Mouse (Mus musculus): ENCODE data around the gene Rnaseh2b.

Gene Rnaseh2b

DNA sequence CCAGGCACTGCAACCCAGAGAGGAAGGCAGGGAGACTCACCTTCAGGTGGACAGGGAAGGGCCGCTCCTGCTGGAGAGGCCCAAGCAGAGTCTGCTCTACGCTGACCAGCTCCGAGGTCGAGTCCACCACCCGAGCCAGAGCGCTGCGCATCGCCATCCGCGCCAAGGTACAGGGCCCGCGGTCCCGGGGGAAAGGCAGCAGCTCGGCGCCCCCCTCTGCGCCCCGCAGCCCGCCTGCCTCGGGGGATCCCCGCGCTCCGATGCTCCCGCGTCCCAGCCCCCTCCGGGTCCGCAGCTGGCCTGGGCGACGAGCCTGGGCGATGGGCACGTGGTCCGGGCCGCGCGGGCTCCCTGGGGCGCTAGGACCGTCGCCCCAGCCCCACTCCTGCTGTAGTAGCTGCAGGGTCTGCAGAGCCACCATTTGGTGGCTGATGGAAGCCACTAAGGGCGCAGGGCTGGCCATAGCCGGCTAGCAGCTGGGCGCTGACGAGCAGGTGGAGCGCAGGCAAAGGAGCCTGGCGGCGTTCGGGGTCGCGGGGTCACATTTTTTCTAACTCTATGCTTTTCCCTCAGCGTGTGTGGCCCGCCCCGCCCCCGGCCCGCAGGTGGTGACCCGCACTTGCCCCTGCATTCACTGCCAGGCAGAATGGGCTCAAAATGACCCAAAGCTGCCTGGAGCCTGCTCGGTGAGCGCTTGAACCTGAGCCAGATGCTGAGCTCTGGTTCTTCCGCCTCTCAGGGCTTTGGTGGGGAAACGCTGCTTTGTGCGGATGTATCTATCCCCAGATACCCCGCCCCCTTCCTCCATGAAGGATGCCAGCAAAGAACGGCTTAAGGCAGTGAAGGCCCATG lies at the start of gene Rnaseh2b, which contains the start of gene Dleu7:
Rnaseh2b (plus strand) TSS at position 102 of the 852 bp plus-strand sequence.
Dleu7 (minus strand) TSS at position 560 of the 852 bp plus-strand sequence.
- no peak for DNase-seq

DNA sequence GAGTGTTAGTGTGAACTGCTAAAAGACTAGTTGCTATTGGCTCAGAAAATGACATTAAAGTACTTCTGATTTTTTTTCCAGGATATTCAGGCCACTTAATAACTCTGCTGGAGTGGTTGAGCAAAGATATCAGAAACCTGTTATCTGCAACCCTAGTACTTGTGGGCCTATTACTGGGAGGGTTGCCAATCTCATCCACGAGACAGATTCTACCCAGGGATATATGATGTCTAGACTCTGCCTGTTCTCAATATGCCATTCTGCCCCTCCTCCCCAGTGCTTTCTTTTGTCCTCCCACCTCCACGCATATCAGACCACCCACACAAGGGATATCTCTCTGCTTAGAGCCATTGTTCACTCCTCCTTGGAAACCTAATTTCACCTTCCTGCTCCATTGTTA lies 48.9 kb upstream of the Rnaseh2b start:
- no peak for DNase-seq

DNA sequence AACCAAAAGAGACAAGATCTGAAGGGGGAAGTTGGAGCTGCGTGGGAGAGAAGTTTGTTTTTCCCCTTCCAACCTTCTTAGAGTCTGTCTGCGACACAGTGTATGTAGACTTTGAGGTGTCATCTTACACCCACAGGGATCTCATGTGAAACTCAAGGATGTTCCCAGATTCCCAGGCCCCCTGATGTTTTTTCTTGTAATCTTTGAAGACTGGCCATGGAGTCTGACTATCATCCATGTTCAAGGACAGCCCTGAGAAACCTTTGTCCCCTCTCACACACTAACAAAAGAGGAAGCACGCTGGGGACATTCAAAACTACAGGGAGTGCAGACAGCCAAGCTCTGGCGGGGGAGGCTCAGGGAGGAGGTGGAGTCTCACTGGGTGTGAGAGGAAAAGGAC lies 46.8 kb upstream of the Rnaseh2b start:
- no peak for DNase-seq

DNA sequence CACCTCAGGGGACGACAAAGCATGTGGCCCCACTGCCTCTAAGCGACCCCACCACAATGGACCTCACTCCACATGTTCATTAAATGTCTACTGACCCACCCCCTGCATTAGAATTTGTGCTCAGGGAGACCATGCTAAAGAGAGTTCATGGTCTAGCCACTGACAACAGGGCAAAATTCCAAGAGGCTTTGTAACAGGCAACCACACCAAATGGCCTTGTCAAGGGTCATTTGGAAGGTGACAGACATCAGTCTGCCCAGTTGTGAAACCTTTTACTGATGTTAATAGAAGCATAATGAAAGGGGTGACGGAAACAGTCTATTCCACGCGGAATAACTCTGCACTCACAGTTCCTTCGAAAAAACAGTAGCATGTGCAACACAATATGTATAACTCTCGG lies 44.0 kb upstream of the Rnaseh2b start:
- DNase-seq: no peak

DNA sequence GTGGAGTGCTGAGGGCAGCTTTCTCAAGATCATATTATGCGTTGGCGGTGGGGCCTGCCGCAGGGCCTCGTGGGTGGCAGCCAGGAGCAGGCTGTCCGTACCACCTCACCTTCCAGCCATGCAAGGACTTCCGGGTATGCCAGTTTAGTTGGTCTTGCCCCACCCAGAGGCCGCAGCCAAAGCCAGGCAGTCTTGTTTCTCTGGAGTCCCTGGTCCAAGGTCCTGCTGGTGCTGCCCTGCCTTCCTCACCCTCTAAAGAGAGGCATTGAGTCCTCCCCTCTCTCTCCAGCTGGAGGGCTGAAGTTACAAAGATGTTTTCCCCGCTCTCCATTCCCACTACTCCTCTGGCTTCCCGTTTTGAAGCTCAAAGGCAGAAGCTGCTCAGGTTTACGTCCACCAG lies 43.6 kb upstream of the Rnaseh2b start:
- no peak for DNase-seq

DNA sequence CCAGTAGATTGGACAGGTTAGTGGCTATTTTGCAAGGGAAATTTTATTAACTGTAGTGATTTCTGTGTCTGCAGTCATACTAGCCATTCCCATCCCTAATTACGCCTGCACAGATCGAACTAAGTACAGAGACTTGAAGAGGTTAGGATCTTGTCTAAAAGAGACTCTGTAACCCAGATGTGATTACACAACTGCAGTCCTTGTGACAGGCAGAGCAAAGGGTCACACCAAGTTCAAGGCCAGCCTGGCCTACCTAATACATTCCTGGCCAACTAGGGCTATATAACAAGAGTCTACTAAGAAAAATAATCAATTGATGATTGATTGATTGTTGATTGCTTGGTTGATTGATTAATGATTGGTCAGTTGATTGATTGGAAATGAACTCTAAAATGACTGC lies 43.1 kb upstream of the Rnaseh2b start:
- DNase-seq: no peak

DNA sequence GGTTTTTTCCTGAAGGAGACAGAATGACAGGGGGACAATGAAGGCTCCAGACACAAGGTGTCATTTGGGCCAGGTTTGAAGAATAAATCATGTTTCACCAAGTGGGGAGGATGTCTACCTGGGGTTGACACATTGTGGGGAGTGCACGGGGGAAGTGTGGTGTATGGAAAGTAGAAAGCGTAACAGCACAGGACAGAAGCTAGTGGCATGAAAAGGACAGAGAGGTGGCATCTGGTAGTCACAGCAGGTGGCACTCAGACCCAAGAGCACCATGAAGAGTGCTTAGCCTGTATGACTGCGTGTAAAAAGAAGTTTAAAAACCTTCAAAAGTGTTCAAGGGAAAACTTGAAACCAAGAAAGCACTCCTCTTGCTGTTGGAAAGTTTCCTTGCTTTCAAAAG lies 42.3 kb upstream of the Rnaseh2b start:
- DNase-seq: no peak

DNA sequence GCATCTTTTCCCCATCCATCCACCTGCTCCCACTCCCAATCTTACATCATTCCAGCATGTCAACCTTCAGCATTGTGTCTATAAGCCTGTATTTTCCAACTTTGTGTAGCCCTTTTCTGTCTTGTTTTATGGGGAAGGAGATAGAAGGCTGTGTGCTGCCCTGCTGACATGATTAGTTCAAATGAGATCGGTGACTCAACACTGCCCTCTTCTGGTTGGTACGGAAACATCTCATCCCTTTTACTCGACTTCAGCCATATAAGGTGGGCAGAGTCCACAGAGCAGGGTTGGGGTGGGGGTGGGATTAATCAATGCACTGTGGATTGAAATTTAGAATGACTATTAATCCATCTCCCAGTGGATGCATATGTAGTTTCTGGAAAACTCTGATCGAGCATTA lies 40.4 kb upstream of the Rnaseh2b start:
- DNase-seq: peak; percentile 64

DNA sequence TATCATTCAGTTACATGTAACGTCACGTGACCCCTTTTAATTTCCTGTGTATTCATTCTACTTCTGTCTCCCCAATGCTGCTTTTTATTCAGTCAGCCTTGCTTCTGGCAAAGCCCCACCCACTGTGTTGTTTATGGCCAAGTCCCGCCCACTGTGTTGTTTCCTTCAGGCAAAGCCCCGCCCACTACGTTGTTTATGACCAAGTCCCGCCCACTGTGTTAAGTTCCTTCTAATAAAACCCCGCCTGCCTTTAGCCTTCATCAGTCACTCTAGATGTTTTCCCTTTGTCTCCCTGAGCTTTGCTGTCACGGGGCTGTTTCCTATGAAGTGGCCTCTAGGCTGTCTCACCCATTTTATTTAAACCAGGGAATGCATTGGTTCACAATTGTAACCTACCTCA lies 38.0 kb upstream of the Rnaseh2b start:
- DNase-seq: no peak

DNA sequence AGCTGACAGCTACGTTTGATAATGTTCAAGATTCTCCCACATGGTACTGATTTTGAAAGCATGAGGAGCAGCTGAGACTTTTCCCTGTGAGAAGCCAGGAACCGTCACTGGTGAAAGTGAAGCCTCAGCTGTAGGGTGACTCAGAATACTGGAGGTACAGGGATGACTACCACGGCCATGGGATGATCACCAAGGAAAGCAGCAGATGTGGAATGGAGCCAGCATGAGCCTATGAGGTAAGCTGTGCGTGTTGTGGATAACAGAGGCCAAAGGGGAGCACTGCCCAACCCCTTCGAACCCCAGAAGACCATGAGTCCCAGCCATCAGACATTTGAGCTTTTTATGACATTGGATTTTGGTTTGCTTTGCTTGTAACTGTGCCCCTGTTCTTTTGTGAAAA lies 36.3 kb upstream of the Rnaseh2b start:
- no peak for DNase-seq

DNA sequence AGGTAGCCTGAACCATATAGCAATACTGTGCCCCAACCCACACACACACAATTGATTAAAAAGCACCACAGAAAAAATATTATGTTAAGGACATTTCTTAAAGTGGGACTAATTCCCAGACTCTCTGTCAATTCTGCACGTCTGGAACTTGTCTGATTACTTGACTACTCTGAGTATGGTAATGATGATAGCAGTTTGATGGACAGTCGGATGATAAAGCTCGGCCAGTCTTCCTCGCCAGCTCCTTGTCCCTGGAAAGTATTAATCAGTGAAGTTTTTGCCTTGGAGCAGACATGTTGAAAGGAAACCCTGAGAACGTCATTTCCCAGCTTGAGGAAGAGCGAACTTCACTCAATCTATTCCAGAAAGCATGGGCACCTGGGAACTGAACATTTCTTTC lies 34.3 kb upstream of the Rnaseh2b start:
- no peak for DNase-seq

DNA sequence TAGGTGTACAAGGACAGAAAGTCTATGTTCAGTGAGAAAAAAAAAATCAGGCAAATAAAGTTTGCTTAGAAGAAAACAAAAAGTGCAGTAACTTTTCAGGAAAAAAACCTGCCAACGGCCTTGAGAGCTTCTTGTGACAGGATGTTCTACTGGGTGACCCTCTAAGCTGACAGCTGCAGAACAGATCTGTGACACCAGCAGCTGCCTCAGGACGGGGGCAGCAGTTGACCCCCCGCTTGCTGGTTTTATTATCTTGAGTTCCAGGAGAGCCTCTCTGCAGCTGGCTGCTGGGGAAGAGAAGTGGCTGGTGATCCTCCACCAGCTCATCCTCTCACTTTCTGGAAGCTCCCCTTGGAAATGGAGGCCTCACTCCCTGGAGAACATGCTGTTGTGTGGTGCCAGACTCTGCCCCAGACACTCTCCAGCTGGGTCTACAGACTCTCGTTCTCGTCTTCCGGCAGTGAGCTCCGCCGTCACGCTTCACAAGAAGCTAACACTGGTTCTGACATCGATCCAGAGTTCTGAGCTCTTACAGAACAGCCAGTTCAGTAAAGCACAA lies 33.3 kb upstream of the Rnaseh2b start:
- no peak for DNase-seq

DNA sequence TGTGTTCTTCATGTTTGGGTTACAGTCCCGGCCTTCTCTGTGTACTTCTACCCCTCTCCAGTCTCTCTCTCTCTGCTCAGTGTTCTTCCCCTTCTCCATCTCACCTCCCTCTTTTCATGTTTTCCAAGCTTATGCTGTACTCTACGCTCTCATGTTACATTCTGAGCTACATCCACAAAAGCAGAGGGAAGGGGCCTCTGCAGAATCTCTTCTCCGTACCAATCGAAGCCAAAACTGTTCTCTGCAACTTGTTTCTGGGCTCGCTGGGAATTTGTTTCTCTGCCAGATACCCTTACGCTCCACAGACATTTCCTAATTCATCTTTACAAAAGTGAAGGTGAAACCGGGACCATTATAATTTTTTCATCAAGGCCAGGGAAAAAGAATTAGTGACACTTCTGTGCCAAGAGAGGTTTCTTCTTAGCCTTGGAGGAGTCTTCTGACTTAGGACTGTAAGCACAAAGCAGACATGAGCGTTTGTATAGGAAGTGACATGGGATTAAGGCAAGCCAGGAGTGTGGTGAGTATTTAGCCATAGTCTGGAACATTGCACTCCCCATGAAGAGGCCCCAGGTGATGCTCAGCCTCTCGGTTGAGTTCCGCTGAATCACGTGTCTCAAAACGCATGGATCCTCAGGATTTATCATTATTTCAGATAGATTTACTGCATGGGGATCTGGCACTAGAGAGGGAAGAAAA lies 21.5 kb upstream of the Rnaseh2b start:
- DNase-seq: no peak

DNA sequence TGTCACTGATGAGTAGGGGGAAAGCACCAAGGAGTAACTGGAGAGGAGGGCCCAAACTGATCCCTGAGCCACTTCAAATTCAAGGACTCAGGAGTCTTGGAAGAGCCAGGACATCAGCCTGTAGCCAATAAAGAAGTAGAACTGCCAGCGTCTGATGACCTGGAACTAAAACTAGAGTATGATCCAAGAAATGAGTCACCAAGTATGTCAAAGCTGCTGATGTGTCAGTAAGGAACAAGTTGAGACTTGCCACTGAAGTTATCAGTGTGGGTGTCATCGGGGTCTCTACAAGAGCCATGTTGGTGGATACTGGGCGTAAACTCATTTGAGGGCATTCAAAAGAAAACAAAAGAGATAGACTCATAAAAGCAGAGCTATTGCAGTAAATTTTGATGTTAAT lies 18.8 kb upstream of the Rnaseh2b start:
- no peak for DNase-seq

DNA sequence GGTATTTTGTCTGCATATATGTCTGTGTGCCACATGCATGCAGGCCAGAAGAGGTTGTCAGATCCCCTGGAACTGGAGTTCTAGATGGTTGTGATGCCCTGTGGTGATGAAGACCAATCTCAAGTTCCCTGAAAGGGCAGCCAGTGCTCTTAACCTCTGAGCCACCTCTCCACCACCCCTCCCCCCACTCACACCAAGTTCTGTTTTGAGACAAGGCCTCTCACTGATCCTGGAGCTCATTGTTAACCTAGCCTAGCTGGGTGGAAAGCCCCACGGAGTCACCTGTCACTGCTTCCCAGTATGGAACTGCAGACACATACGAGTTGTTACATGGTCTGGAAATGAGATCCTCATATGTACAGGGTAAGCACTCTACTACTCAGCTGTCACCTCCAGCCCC lies 9.4 kb upstream of the Rnaseh2b start:
- DNase-seq: no peak

DNA sequence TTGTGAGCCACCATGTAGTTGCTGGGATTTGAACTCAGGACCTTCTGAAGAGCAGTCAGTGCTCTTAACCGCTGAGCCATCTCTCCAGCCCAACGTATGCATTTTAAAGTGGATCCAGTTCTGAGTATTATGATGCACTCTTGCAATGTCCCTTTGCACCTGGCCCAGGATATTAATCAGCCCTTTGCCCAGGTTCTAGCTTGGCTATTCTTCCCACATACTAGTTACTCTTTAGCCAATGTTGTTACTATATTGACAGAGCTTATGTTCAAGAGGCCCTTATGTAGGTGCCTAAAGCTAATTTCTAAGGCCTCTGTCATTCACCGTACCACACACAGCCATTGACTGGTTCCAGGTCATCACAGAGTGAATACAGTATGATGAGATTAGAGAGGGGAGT lies 3.7 kb upstream of the Rnaseh2b start:
- DNase-seq: no peak

DNA sequence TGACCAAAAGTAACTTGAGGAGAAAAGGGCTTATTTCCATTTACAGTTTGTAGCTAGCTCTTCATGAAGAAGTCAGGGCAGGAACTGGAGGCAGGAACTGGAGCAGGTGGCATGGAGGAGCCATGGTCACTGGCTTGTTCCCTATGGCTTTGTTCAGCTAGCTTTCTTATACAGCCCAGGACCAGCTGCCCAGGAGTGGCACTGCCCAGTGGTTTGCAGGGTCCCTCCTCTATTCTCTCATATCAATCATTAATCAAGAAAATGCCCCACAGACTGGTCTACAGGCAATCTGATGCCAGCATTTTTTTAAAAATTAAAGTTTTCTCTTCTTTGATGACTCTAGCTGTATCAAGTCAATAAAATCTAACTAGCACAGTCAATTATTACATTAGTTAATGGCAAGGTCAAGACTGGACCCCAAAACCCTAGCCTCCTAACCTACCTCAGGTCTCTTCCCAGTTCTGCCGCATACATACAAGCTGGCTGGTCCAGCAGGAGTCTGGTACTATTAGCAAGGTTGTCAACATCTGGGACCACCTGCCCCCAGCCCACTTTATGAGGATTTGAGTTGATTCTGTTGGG lies 892 bp upstream of the Rnaseh2b start:
- DNase-seq: no peak

DNA sequence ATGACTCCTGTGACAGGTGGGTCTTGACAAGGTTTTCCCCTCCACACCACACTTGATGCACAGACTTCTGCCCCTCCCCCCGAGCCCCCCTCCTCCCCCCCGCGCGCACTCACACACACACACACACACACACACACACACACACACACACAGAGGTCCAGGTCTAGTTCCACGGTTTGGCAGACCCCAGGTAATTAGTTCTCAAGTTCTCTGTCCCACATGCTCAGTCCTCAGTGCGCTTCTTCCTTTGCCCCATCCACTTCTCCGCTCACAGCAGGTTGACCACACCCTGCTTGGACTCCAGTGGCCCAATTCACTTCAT lies 262 bp upstream of the Rnaseh2b start:
- DNase-seq: no peak

DNA sequence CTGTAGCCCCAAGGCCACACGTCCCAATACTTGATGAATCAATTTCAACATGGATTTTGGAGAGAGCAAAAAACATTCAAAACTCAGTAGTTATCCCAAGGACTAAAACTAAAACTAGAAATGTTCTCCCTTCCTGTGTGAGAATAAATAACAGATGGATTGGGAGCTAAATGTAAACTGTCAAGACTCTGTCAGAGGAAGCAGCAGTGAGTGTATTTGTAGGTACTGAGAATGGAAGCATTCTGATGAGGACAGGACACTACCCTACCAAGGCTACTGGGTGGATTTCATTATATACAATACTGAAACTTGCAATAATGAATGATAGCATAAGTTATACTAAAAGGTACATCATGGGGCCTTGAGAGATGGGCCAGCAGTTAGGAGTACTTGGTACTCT lies 6.4 kb downstream of the Rnaseh2b start:
- DNase-seq: no peak

DNA sequence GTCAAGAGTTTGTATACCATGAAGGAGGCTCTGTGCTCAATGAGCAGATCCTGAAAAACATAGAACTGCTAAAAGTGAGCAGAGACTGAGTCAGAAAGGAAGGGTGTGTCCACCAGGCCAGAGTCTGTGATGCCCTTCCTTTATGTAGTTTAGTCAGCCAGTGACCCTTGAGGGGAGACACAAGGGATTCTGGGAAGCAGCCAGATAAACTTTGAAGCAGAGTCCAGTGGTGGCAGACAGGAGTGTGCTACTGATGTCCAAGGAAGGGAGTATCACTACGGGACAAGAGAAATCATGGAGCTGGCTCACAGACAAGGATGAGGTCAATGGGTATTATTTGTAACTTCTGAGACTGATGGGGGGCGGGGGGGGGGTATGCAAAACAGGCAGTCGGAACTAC lies 7.6 kb downstream of the Rnaseh2b start:
- no peak for DNase-seq

DNA sequence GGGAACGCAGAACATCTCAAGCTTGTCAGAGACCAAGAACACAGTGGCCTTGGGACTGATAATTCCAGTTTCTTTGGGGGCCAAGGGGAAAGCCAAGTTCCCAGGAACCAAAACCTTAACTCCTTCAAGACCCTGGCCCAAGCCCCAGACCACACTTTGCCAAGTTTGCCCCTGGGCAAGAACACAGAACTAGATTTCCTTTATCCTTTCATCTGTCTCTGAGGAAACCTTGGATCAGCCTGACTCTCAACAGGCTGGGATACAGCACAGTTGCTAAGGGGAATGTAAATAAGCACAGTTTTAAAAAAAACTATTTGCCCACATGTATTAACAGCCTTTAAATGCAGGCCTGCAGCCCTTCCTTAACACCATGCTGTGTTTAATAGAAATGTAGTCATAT lies 15.2 kb downstream of the Rnaseh2b start:
- no peak for DNase-seq

DNA sequence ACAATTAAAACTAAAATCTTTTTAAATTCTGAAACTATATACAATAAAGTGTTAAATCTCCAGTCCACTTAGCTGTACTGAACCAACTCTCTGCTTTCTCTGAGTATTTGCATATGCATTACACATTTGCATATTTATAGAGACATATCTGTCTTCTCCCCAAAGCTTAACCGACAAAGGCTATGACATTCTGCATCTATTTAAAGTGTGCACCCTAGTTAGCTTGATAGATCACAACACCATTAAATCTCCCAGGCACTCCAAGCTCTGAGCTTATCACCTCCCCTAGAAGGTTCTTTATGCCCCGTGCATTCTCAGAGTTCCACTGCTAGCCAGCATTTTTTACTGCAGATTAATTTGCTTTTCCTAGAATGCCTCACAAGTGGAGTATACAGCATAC lies 16.6 kb downstream of the Rnaseh2b start:
- DNase-seq: no peak

DNA sequence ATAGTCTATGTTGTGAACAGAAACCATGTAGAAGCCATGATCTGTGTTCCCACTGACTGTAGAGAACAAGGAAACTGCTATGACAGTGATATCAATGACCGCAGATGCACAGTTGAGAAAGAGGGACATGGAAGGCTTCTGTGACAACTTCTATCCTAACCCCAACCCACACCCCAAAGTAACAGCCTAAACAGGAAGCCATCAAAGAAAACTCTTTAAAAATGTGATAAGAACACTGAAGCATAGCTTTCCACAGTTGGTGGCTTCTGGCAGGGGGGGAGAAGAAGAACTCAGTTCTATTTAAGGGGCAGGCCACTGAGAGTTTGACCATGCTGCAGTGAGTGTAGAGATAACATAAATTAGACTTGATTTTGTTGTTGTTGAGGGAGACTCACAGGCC lies 19.3 kb downstream of the Rnaseh2b start:
- DNase-seq: no peak
